8 mouse cellular contexts compared by ENCODE assay signal in the genomic region with DNA sequence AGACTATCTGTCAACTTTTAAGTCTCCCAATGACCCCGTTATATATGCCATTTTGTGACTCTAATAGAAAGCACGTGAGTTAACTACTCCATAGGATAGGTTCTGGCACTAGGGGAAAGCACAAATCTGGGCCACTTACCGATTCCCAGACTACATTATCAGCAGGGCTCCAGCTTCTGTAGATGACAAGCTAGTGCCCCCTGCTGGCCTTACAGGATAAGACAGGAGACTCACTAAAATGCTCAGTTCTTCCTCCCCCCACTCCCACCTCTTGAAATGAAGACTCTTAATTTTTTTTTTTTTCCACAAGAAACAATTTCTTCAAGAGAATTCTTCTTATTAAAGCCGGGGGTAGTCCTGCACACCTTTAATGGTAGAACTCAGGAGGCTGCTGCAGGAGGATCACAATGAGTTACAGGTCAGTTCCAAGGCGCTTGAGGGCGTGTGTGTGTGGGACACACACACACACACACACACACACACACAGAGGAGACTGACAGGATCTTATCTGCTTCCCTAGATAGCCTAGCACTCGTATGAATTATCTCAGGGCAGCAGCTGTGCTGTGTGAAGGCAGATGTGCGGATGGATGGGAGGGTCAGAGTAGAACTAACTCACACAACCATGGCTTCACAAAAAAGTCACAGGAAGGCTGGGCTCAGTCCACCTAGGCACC. TPM values are rescaled to one million over a fixed set of nuclear protein-coding genes. Genes with fewer than 3 reads are reported as not detected.
DNase-seq lines count a peak whose midpoint lies in the region; ATAC-seq and TF ChIP-seq lines count a peak whose summit lies in the region.

No protein-coding gene starts in this region.

- WGBS in lung, adult 2 months: 42% methylated on average over 8 of the region's 8 CpGs

- peaks cover 63% of the 10 kb centered on the region for H3K4me1 ChIP-seq in E14TG2a.4 (replicated peaks; ENCODE audit: low read depth, low read length)
- H3K4me1 ChIP-seq in cortical plate, adult 2 months (ENCODE audit: control insufficient read depth, insufficient read depth, low read length): no peaks in the 10 kb centered on the region
- H3K4me1 ChIP-seq in lung, adult 2 months (ENCODE audit: control insufficient read depth, insufficient read depth, low read length): no peaks in the 10 kb centered on the region

- peaks cover 20% of the 10 kb centered on the region for H3K36me3 ChIP-seq in E14TG2a.4 (ENCODE audit: insufficient read depth, low read length)

- peak; percentile 66 for TF ChIP-seq CTCF in E14TG2a.4 (conservative IDR thresholded peaks at IDR 0.05; ENCODE audit: low read length)
- TF ChIP-seq CTCF in cortical plate, adult 2 months (IDR thresholded peaks at IDR 0.05; ENCODE audit: extremely low read depth, insufficient read depth, low read length): peak; percentile 87
- TF ChIP-seq CTCF in lung, adult 2 months (IDR thresholded peaks at IDR 0.05; ENCODE audit: insufficient read depth, low read length): peak; percentile 64

- peak; percentile 60 for ATAC-seq in granulocyte monocyte progenitor cell, adult 5-6 weeks (replicated peaks; ENCODE audit: poor library complexity, severe bottlenecking)

- H3K9me3 ChIP-seq in E14TG2a.4 (ENCODE audit: low read length): no peaks in the 10 kb centered on the region

- no peak overlapping the region for H3K27ac ChIP-seq in cortical plate, adult 2 months (ENCODE audit: insufficient read depth, low read length)

- peaks cover 24% of the 10 kb centered on the region for H3K27me3 ChIP-seq in E14TG2a.4 (ENCODE audit: insufficient read depth, low read length)

- no peak overlapping the region for H3K4me3 ChIP-seq in E14TG2a.4 (replicated peaks; ENCODE audit: low read length)
- H3K4me3 ChIP-seq in cortical plate, adult 2 months (ENCODE audit: insufficient read depth, low read length): no peak overlapping the region
- H3K4me3 ChIP-seq in lung, adult 2 months (replicated peaks; ENCODE audit: extremely low read depth, low read depth, low read length): no peak overlapping the region

- DNase-seq in ZHBTc4 (ENCODE audit: low read depth, low spot score): peak; percentile 86
- DNase-seq in kidney, postnatal 4 days: peak; percentile 83 to 86
- DNase-seq in lung, adult 2 months: peak; percentile 59
- peak; percentile 82 for DNase-seq in retina, postnatal 1 day
- no peak for DNase-seq in yolk sac, embryonic 10.5 days (ENCODE audit: low spot score)

- no peak for TF ChIP-seq POLR2A in cortical plate, adult 2 months (IDR thresholded peaks at IDR 0.05; ENCODE audit: extremely low read depth, insufficient read depth, low read length)
- no peak for TF ChIP-seq POLR2A in lung, adult 2 months (IDR thresholded peaks at IDR 0.05; ENCODE audit: borderline replicate concordance, extremely low read depth, low read depth, low read length)

RNA-seq across cellular contexts. Expression of gene Glrx5, which starts 7.1 kb away (rescaled TPM):
- polyA plus RNA-seq in cortical plate, adult 2 months (2012; rRNA removed): 64.3 and 69.7 TPM in 2 replicates
- total RNA-seq in granulocyte monocyte progenitor cell, adult 5-6 weeks (2014; fragmentation: Nextera tagmentation): 50.7 and 56.1 TPM in 2 replicates
- 27.2 and 29.8 TPM in 2 replicates for total RNA-seq in granulocyte monocyte progenitor cell, adult 5-6 weeks (2017)
- polyA plus RNA-seq in lung, adult 2 months (2012; rRNA removed): 43.1 and 54.7 TPM in 2 replicates

RNA-seq across cellular contexts. Expression of gene Syne3, which starts 15.8 kb away (rescaled TPM):
- 0.68 and 0.90 TPM in 2 replicates for polyA plus RNA-seq in cortical plate, adult 2 months (2012; rRNA removed)
- 13.4 and 20.1 TPM in 2 replicates for total RNA-seq in granulocyte monocyte progenitor cell, adult 5-6 weeks (2014; fragmentation: Nextera tagmentation)
- total RNA-seq in granulocyte monocyte progenitor cell, adult 5-6 weeks (2017): 20.3 and 22.4 TPM in 2 replicates
- 3.5 and 3.7 TPM in 2 replicates for polyA plus RNA-seq in lung, adult 2 months (2012; rRNA removed)
